Mouse (Mus musculus) bone marrow macrophage, adult 2 months (primary cell): ENCODE results near the gene Nbas.

Experiments used
- CTCF ChIP-seq: IDR thresholded peaks from 2 replicates; pipeline ENCODE4 v1.5.1; 2012; ENCODE audit warnings: low read depth, mild to moderate bottlenecking, low read length, moderate library complexity
- POLR2A ChIP-seq: IDR thresholded peaks from 2 replicates; pipeline ENCODE4 v1.6.1; 2012; ENCODE audit warnings: mild to moderate bottlenecking, low read depth, low read length, borderline replicate concordance

GRCm38 (mm10) chr12:13255068-13255467, 13.9 kb upstream of the Nbas start:
- TF ChIP-seq CTCF = no peak
- TF ChIP-seq POLR2A = no peak
